Mouse (Mus musculus) E14TG2a.4 (cell line): ENCODE data around the gene Fars2.
"Not testable (repeated sequence)": the region's sequence is repeated elsewhere in the genome, so short reads cannot be mapped to it uniquely, and the experiment has no call there.

ENCODE experiments used
- H3K27me3 ChIP-seq: 2 replicates; pipeline ENCODE4 v1.6.1; 2014; ENCODE audit warnings: low read length, control low read depth; ENCODE audit not compliant: insufficient read depth
- H3K36me3 ChIP-seq: 2 replicates; pipeline ENCODE4 v1.6.1; 2014; ENCODE audit warnings: low read length, control low read depth; ENCODE audit not compliant: insufficient read depth
- H3K4me1 ChIP-seq: replicated peaks from 2 replicates; pipeline ENCODE4 v1.6.1; 2014; ENCODE audit warnings: low read depth, low read length, control low read depth
- H3K4me3 ChIP-seq: replicated peaks from 2 replicates; pipeline ENCODE4 v1.5.1; 2014; ENCODE audit warnings: mild to moderate bottlenecking, low read length
- H3K9me3 ChIP-seq: 2 replicates; pipeline ENCODE4 v1.6.1; 2014; ENCODE audit warnings: low read length, control low read depth
- CTCF ChIP-seq: conservative IDR thresholded peaks from 2 replicates; pipeline ENCODE4 v1.5.1; 2014; ENCODE audit warnings: low read length
- NANOG ChIP-seq: IDR thresholded peaks from 2 replicates; pipeline ENCODE4 v1.6.1; 2014; ENCODE audit warnings: borderline replicate concordance, low read length, mixed read lengths
- POU5F1 ChIP-seq: IDR thresholded peaks from 2 replicates; pipeline ENCODE4 v1.6.1; 2014; ENCODE audit warnings: low read length, borderline replicate concordance

The Fars2 gene

DNA sequence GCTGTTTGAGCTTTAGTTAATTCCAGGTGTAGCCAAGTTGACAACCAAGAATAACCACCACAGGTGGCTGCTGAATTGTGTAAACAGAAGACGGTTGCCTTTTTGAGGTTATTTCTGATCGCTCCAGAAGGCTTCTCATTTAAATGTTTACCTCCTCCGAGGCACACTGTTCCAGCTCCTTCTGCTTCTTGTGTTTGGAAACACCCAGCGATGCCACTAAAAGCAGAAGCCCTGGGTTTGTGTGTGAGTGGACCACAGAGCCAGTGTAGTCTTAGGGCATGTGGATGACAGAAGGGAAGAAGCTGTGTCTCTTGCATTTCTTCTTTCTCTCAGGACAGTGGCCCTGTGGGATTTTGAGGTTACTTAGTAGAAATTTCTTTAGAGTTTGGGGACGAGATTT lies 33.1 kb downstream of the Fars2 start:
- no peaks in the 10 kb centered on the region for H3K27me3 ChIP-seq
- no peak for TF ChIP-seq CTCF
- TF ChIP-seq POU5F1: no peak
- TF ChIP-seq NANOG: no peak

DNA sequence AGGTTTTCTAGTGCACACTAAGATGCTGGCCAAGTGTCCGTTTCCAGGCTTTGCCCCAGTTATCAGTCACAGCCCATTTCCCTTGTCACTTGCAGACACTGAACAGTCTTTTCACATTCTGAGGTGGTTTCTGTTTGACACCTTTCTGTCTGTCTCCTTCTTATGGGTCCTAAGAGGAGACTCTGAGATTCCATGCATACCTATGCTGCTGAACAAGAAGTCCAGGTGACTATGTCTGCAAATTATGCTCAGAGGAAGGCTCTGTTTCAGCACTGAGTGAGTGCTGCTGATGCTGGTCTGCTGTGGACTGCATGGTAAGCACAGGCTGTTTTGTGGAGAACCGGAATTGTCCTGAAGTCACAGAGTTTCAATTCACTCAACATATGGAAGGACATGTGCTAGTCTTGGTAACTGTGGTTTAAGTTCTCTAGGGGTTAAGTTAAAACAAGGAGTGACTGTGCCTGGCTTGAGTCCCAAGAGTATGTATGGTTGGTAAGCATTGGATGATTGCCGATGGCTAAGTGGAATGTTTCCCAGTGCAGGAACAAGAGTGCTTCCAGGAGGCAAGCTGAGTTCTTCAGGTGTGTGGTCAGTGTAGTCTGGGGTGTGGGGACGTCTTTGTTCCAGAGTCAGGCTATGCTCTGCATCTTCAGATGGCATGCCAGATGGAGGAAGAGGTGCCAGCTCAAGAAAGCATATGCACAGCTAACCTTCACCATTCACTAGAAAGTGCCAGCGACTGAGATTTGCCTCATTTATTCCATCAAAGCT lies 35.7 kb downstream of the Fars2 start:
- Histone ChIP-seq H3K4me3 (no peak overlapping the region), H3K27me3 (no peaks in the 10 kb centered on the region), H3K36me3 (no peaks in the 10 kb centered on the region), H3K4me1 (peaks cover 23% of the 10 kb centered on the region), H3K9me3 (no peaks in the 10 kb centered on the region)
- no peak for TF ChIP-seq POU5F1
- no peak for TF ChIP-seq CTCF
- no peak for TF ChIP-seq NANOG

More for the DNA sequence above, 33.1 kb downstream of the Fars2 start:
- Histone ChIP-seq H3K4me1 (peaks cover 23% of the 10 kb centered on the region), H3K36me3 (no peaks in the 10 kb centered on the region), H3K4me3 (no peak overlapping the region), H3K9me3 (no peaks in the 10 kb centered on the region)

DNA sequence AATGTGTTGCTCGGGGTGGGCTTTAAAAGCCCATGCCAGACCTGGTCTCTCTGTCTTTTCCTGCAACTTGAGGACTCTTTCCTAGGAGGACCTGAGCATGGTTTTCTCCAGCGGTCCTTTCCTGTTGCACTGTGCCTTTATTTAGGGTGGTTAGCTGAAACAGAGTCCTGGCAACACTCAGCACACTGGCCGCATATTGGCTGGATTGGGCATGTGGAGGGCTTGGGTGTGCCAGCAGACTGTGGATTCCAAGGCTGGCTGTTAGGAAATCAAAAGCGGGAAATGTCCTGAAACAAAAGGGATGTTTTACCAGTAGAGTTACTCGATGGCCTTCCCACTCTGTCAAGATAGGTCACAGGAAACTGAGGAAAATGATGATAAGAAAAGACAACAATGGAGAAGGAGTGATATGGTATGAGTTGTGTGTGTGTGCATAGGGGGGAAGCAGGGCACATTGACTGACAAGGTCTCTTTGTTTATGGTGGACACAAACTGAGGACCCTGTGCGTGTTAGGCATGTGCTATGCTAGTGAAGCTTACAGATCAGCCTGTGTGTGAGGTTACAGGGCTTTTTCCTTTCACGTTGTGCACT lies 39.2 kb downstream of the Fars2 start:
- H3K9me3 ChIP-seq: no peaks in the 10 kb centered on the region
- no peaks in the 10 kb centered on the region; the same call in 1 of the 2 replicates for H3K4me1 ChIP-seq
- TF ChIP-seq NANOG (no peak), POU5F1 (no peak), CTCF (no peak)
- no peaks in the 10 kb centered on the region for H3K27me3 ChIP-seq
- H3K36me3 ChIP-seq: no peaks in the 10 kb centered on the region
- no peak overlapping the region for H3K4me3 ChIP-seq

DNA sequence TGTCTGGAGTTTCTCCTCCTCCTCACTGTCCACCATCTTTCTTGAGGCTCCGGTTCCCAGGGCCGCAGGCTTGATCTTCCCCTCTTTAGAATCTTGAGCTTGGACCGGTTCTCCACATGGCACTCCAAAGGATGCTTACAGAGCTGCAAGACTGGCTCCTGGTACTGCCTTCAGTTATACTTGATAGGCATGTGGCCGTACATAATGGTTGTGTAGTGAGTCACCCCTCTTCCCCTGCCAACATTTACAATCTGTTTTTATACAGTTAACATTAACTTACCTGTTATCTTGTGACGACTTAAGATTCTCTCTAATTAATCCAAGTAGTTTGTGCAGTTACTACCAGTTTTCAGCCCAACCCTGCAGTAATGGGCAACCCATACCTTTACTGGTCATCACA lies 46.2 kb downstream of the Fars2 start:
- H3K4me3 ChIP-seq: no peak overlapping the region
- H3K27me3 ChIP-seq: no peaks in the 10 kb centered on the region
- TF ChIP-seq NANOG: no peak
- H3K36me3 ChIP-seq: no peaks in the 10 kb centered on the region
- H3K9me3 ChIP-seq: no peaks in the 10 kb centered on the region
- no peaks in the 10 kb centered on the region for H3K4me1 ChIP-seq

DNA sequence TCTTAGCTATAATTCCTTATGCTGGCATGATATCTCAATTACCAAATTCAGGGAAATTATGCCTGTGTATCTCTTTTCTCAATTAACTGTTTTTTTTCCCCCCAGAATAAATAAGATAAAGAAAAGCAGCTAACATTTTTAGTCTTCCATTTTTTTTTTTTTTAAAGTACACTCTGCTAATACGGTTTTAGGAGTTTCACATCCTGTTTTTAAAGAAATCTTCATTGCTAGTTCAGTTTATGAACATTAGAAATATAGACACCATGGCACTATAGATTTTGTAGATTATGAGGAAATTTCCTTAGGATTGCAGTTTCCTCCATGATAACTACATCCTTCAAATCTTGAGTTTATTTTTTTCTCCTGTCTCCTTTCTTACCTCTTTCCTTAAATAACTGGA lies 46.7 kb downstream of the Fars2 start:
- Histone ChIP-seq H3K4me3 (no peak overlapping the region), H3K27me3 (no peaks in the 10 kb centered on the region), H3K36me3 (no peaks in the 10 kb centered on the region), H3K9me3 (no peaks in the 10 kb centered on the region), H3K4me1 (no peaks in the 10 kb centered on the region)
- TF ChIP-seq CTCF (no peak), POU5F1 (no peak), NANOG (no peak)

DNA sequence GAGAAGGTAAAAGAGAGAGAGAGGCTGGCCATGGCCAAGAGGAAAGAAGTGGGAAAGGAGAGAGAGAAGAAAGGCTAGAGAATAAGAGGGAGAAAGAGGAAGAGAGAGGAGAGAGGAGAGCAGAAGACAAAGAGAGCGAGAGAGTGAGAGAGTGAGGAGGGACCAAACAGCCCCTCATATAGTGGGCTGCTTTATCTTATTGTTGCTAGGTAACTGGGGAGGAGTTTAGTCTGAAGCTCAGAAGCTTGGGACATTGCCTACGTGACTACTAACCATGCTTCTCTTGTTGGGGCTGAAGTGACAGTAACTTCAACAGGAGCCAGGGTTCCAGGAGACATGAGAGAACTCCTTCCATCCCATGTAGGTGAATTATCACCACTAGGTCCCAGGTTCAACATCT lies 55.8 kb downstream of the Fars2 start:
- H3K36me3 ChIP-seq, H3K27me3 ChIP-seq, H3K4me1 ChIP-seq, H3K9me3 ChIP-seq, H3K4me3 ChIP-seq: not testable (repeated sequence)

GRCm38 (mm10) chr13:36174101-36174500 lies 56.9 kb downstream of the Fars2 start:
- Histone ChIP-seq H3K9me3 (no peaks in the 10 kb centered on the region), H3K4me1 (no peaks in the 10 kb centered on the region), H3K4me3 (no peak overlapping the region), H3K27me3 (no peaks in the 10 kb centered on the region), H3K36me3 (no peaks in the 10 kb centered on the region)
- no peak for TF ChIP-seq NANOG

DNA sequence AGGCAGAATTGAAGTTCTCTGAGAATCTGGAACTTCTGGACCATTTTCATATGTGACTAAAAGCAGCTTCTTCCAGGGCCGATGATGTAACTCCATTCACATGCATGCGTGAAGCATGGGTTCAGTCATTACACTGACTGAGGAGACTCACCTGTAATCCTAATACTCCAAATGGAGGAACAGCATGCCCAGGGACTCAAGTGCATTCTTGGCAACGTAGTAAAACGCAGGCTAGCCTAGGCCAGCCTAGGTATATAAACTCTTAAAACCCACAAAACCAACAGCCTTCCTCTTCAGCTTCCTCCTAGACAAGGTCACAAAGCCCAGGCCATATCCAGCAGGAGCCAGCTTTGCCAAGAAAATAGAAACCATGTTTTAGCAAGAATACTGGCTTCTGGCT lies 57.6 kb downstream of the Fars2 start:
- H3K4me1 ChIP-seq: no peaks in the 10 kb centered on the region
- no peaks in the 10 kb centered on the region for H3K9me3 ChIP-seq
- H3K4me3 ChIP-seq: no peak overlapping the region
- no peak for TF ChIP-seq NANOG
- TF ChIP-seq CTCF: no peak
- no peak for TF ChIP-seq POU5F1
- no peaks in the 10 kb centered on the region for H3K27me3 ChIP-seq
- no peaks in the 10 kb centered on the region for H3K36me3 ChIP-seq

DNA sequence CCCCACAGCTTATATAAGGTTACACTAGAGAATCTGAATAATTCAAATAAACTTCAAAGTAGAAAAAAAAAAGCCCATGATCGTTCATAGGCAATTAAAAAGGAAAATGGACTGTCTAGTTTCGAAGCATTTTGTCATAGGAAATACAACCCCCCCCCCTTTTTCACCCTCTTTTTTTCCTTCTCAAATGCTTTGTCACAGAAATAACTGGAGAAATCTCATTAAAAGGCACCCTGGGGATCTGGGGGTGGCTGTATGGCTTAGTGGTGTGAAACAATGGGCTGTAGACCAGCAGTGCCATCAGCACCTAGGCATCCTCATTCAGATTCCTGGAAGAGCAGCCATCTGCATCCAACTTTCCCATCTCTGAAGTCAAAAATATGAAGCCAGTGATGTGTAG lies 64.0 kb downstream of the Fars2 start:
- Histone ChIP-seq H3K9me3 (no peaks in the 10 kb centered on the region), H3K27me3 (no peaks in the 10 kb centered on the region), H3K4me3 (no peak overlapping the region), H3K36me3 (no peaks in the 10 kb centered on the region), H3K4me1 (no peaks in the 10 kb centered on the region)
- no peak for TF ChIP-seq NANOG
- no peak for TF ChIP-seq CTCF
- TF ChIP-seq POU5F1: no peak
